Mouse (Mus musculus): ENCODE measurements around the gene Mrgprd. TPM values are rescaled to one million over a fixed set of nuclear protein-coding genes. Genes with fewer than 3 reads are reported as not detected.
A peak's percentile ranks its signal among the peaks of the same experiment; 100 is the strongest.

Gene Mrgprd
- polyA plus RNA-seq, 1 experiment from 2014 or later: not detected

DNA sequence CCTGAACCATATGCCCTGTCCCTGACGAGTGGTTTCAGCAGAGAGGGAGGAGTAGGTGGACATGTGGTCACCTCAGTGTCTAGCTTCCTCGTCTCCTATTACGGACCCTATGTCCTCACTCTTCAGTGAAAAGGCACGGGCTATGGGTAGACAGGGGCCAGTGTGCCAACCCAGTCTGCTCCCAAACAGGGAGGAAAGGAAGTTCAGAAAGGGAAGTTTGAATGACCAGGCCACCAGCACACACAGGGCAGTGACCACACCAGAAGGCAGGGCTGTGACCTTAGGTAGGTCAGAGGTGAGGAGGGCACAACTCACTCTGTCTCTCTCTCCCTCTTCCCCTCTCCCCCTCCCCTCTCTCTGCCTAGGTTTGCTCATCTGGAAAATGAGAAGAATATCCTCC, 31.6 kb upstream of the Mrgprd start:
- 33% methylated on average over 4 of the region's 4 CpGs for WGBS
- H3K4me2 ChIP-seq (replicated peaks; ENCODE audit: low read depth, low read length): peak overlapping the region; percentile 66
- H3K4me3 ChIP-seq (ENCODE audit: low read depth, low read length): peak overlapping the region; percentile 46
- H3K9ac ChIP-seq (replicated peaks; ENCODE audit: low read depth): peak overlapping the region; percentile 47
- no peaks in the 10 kb centered on the region; the same call in none of the 2 replicates for H3K36me3 ChIP-seq (ENCODE audit: insufficient read depth, low read length)
- no peaks in the 10 kb centered on the region for H3K9me3 ChIP-seq (ENCODE audit: low read length)
- TF ChIP-seq EP300 (IDR thresholded peaks at IDR 0.05) (no peak), CTCF (IDR thresholded peaks at IDR 0.05) (no peak)
- peak overlapping the region; percentile 85 for H3K27ac ChIP-seq (ENCODE audit: low read length)
- no peaks in the 10 kb centered on the region for H3K27me3 ChIP-seq (replicated peaks; ENCODE audit: insufficient read depth, low read length)
- ATAC-seq: peak; percentile 6
- H3K4me1 ChIP-seq (ENCODE audit: insufficient read depth, low read depth, low read length): peaks cover 8% of the 10 kb centered on the region; the same call in 1 of the 2 replicates
- peak; percentile 59 for DNase-seq (ENCODE audit: low spot score)

DNA sequence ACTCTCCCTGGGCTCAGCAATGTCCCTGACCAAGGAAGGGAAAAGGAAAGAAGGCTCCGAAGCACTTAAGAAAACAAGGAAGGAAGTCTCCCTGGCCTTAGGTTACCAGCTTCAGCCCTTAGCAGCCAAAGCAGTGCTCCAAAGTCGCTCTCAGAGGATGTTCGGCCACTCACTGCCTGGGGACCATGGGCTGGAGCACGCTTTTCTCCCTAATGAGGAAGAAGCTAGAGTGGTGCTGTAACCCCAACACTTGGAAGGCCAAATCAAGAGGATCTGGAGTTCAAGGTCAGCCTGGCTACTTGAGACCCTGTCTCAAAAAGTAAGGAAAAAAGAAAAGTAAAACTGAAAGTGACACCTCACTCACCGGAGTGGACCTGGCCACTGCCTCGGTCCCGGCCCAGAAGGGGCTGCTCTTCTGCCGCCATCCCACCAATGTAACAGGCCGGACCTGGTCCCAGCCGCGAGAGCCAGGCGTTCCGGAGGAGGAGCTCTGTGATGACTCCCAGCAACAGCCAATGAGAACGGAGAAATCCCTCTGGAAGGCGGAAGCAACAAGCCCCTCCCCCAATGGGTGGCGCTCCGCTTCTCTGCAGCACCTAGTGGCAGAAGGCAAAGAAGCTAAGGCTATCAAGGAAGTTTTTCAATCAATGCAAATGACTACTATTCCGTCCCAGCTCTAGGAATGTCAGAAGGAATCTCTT, 31.0 kb upstream of the Mrgprd start, which contains the start of gene Tpcn2:
Tpcn2 (minus strand) TSS at position 525 of the 701 bp plus-strand sequence.
- Histone ChIP-seq H3K27ac (ENCODE audit: low read length) (peak within 1 kb of the TSS; percentile 85), H3K4me1 (ENCODE audit: insufficient read depth, low read depth, low read length) (peaks cover 8% of the 10 kb centered on the region; the same call in 1 of the 2 replicates), H3K36me3 (ENCODE audit: insufficient read depth, low read length) (no peaks in the 10 kb centered on the region; the same call in none of the 2 replicates), H3K4me3 (ENCODE audit: low read depth, low read length) (peak within 1 kb of the TSS; percentile 46), H3K9ac (replicated peaks; ENCODE audit: low read depth) (peak within 1 kb of the TSS; percentile 47), H3K27me3 (replicated peaks; ENCODE audit: insufficient read depth, low read length) (no peaks in the 10 kb centered on the region), H3K9me3 (ENCODE audit: low read length) (no peaks in the 10 kb centered on the region), H3K4me2 (replicated peaks; ENCODE audit: low read depth, low read length) (peak within 1 kb of the TSS; percentile 66)
- DNase-seq (ENCODE audit: low spot score): peak; percentile 99
- peak; percentile 94 for ATAC-seq
- peak; percentile 77 for TF ChIP-seq CTCF (IDR thresholded peaks at IDR 0.05)
- TF ChIP-seq EP300 (IDR thresholded peaks at IDR 0.05): no peak
- WGBS: under 1% methylated on average over 18 of the region's 18 CpGs

DNA sequence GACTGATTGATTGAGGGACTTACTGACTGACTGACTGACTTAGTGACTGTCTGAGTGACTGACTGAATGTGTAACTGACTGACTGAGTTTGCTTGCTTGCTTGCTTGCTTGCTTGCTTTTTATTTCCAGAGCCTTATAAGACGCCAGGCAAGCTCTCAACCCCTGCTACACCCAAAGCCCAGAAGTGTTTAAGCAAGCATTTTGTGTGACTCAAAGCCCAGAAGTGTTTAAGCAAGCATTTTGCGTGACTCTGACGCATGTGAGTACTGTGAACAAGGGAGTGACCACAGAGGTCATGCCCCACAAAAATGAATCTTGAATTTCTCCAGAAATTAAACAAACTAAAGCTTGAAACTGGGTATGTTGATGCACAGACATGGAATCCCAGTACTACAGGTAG, 30.3 kb upstream of the Mrgprd start:
- Histone ChIP-seq H3K4me3 (ENCODE audit: low read depth, low read length) (peak overlapping the region; percentile 46; the same call in 1 of the 2 replicates), H3K27ac (ENCODE audit: low read length) (peak overlapping the region; percentile 85), H3K27me3 (replicated peaks; ENCODE audit: insufficient read depth, low read length) (no peaks in the 10 kb centered on the region), H3K4me1 (ENCODE audit: insufficient read depth, low read depth, low read length) (peaks cover 8% of the 10 kb centered on the region; the same call in 1 of the 2 replicates), H3K9me3 (ENCODE audit: low read length) (no peaks in the 10 kb centered on the region), H3K9ac (replicated peaks; ENCODE audit: low read depth) (0 out of 2 replicates have a peak overlapping the region, but pooled peaks have one; percentile 8), H3K36me3 (ENCODE audit: insufficient read depth, low read length) (no peaks in the 10 kb centered on the region; the same call in none of the 2 replicates), H3K4me2 (replicated peaks; ENCODE audit: low read depth, low read length) (peak overlapping the region; percentile 66)
- 30% methylated on average over 3 of the region's 3 CpGs for WGBS
- peak; percentile 92 for DNase-seq (ENCODE audit: low spot score)
- ATAC-seq: peak; percentile 90
- TF ChIP-seq EP300 (IDR thresholded peaks at IDR 0.05) (peak; percentile 94), CTCF (IDR thresholded peaks at IDR 0.05) (no peak)

DNA sequence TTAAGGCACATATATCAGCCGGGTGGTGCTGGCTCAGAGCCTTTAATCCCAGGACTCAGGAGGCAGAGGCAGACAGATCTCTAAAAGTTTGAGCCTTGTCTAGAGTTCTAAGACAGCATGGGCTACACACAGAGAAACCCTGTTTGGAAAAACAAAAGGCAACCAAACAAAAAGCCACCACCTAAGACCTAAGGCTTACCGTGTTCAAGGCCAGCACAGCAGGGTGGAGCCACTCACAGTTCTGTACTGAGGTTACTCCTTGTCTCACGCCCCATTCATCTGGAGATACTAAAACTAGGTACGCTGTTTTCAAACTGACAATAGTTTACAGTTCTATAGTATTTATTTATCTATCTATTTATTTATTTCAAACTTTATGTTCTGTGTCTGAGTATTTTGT, 29.2 kb upstream of the Mrgprd start:
- no peaks in the 10 kb centered on the region for H3K27me3 ChIP-seq (replicated peaks; ENCODE audit: insufficient read depth, low read length)
- no peak overlapping the region for H3K4me3 ChIP-seq (ENCODE audit: low read depth, low read length)
- H3K9me3 ChIP-seq (ENCODE audit: low read length): no peaks in the 10 kb centered on the region
- DNase-seq (ENCODE audit: low spot score) (no peak), ATAC-seq (no peak)
- H3K27ac ChIP-seq (ENCODE audit: low read length): peak overlapping the region; percentile 32; the same call in 1 of the 2 replicates
- no peak overlapping the region for H3K4me2 ChIP-seq (replicated peaks; ENCODE audit: low read depth, low read length)
- TF ChIP-seq CTCF (IDR thresholded peaks at IDR 0.05) (no peak), EP300 (IDR thresholded peaks at IDR 0.05) (no peak)
- H3K9ac ChIP-seq (replicated peaks; ENCODE audit: low read depth): no peak overlapping the region
- peaks cover 8% of the 10 kb centered on the region; the same call in 1 of the 2 replicates for H3K4me1 ChIP-seq (ENCODE audit: insufficient read depth, low read depth, low read length)
- 81% methylated on average over 4 of the region's 4 CpGs for WGBS
- H3K36me3 ChIP-seq (ENCODE audit: insufficient read depth, low read length): no peaks in the 10 kb centered on the region

DNA sequence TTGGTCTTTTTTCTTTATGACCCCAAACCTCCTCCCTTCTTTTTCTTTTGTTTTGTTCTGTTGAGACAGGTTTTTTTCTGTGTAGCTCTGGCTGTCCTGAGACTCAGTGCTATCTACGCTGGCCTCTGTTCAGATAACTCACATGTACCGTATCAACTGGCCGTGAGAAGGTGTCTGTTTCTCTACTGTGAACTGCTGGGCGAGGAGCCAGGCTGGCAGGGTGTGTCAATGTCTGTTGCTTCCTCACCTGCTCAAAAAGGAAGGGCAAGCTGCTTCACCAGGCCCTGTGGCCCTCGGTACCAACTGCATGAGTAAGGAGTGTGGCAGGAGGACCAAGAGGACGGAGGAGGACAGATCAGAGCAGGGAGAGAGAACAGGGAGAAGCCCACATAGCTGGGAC, 27.2 kb upstream of the Mrgprd start:
- Histone ChIP-seq H3K9ac (replicated peaks; ENCODE audit: low read depth) (no peak overlapping the region), H3K4me2 (replicated peaks; ENCODE audit: low read depth, low read length) (no peak overlapping the region), H3K9me3 (ENCODE audit: low read length) (no peaks in the 10 kb centered on the region), H3K36me3 (ENCODE audit: insufficient read depth, low read length) (no peaks in the 10 kb centered on the region), H3K27ac (ENCODE audit: low read length) (no peak overlapping the region), H3K4me1 (ENCODE audit: insufficient read depth, low read depth, low read length) (peaks cover 8% of the 10 kb centered on the region; the same call in 1 of the 2 replicates), H3K4me3 (ENCODE audit: low read depth, low read length) (no peak overlapping the region), H3K27me3 (replicated peaks; ENCODE audit: insufficient read depth, low read length) (no peaks in the 10 kb centered on the region)
- DNase-seq (ENCODE audit: low spot score) (no peak), ATAC-seq (no peak)
- 46% methylated on average over 6 of the region's 6 CpGs for WGBS
- TF ChIP-seq CTCF (IDR thresholded peaks at IDR 0.05) (no peak), EP300 (IDR thresholded peaks at IDR 0.05) (no peak)

DNA sequence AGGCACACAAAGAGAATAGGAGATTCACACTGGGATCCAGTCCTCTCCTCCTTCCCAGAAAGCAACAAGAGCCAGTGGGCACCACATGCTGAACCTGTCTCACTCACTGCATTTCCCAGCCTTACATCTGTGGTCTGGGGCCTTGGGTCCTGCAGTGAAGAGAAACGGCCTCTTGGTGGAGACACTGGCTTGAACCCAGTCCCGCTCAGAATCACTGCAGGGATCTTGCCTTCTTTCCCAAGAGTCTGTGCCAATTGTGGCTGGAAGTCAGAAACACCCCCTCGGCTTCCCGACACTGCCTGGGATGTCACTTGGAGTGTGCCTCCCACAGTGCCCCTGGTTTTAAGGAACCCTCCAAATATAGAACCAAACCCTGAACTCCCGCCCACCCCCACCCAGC, 25.3 kb upstream of the Mrgprd start:
- no peaks in the 10 kb centered on the region; the same call in 1 of the 2 replicates for H3K4me1 ChIP-seq (ENCODE audit: insufficient read depth, low read depth, low read length)
- H3K4me3 ChIP-seq (ENCODE audit: low read depth, low read length): no peak overlapping the region
- H3K9ac ChIP-seq (replicated peaks; ENCODE audit: low read depth): no peak overlapping the region
- no peaks in the 10 kb centered on the region for H3K9me3 ChIP-seq (ENCODE audit: low read length)
- TF ChIP-seq EP300 (IDR thresholded peaks at IDR 0.05) (no peak), CTCF (IDR thresholded peaks at IDR 0.05) (peak; percentile 66)
- DNase-seq (ENCODE audit: low spot score) (peak; percentile 59), ATAC-seq (peak; percentile 37; the same call in 1 of the 2 replicates)
- no peak overlapping the region for H3K4me2 ChIP-seq (replicated peaks; ENCODE audit: low read depth, low read length)
- 25% methylated on average over 5 of the region's 5 CpGs for WGBS
- no peaks in the 10 kb centered on the region for H3K27me3 ChIP-seq (replicated peaks; ENCODE audit: insufficient read depth, low read length)
- H3K36me3 ChIP-seq (ENCODE audit: insufficient read depth, low read length): no peaks in the 10 kb centered on the region
- H3K27ac ChIP-seq (ENCODE audit: low read length): no peak overlapping the region
